Mouse (Mus musculus) kidney, embryonic 16.5 days (tissue): Measurements from ENCODE around the gene Lyplal1. TPM values are rescaled to one million over a fixed set of nuclear protein-coding genes. Genes with fewer than 3 reads are reported as not detected.

Experiments
- ATAC-seq: fragments of 200-750 bp; cut with Nextera tagmentation; 2 replicates; pipeline ENCODE4 v1.8.0; 2017; ENCODE audit warnings: moderate TSS enrichment; ENCODE audit not compliant: low FRiP score, low TSS enrichment
- H3K27ac ChIP-seq: fragments of 300-500 bp; sonication (generic); 2 replicates; pipeline ENCODE4 v1.5.1; 2014; ENCODE audit warnings: low read length
- H3K27me3 ChIP-seq: fragments of 300-500 bp; sonication (generic); 2 replicates; pipeline ENCODE4 v1.6.1; 2014; ENCODE audit warnings: low read length, control low read depth, mixed read lengths; ENCODE audit not compliant: insufficient read depth
- H3K36me3 ChIP-seq: fragments of 300-500 bp; sonication (generic); 2 replicates; pipeline ENCODE4 v1.6.1; 2014; ENCODE audit warnings: low read length, control low read depth, mixed read lengths; ENCODE audit not compliant: insufficient read depth
- H3K4me1 ChIP-seq: fragments of 300-500 bp; sonication (generic); 2 replicates; pipeline ENCODE4 v1.6.1; 2014; ENCODE audit warnings: low read length, control low read depth, mixed read lengths; ENCODE audit not compliant: insufficient read depth
- H3K4me2 ChIP-seq: fragments of 300-500 bp; sonication (generic); replicated peaks from 2 replicates; pipeline ENCODE4 v1.6.1; 2014; ENCODE audit warnings: low read depth, low read length
- H3K4me3 ChIP-seq: fragments of 300-500 bp; sonication (generic); 2 replicates; pipeline ENCODE4 v1.5.1; 2014; ENCODE audit warnings: mild to moderate bottlenecking, low read length
- H3K9ac ChIP-seq: fragments of 300-500 bp; sonication (generic); replicated peaks from 2 replicates; pipeline ENCODE4 v1.6.1; 2014; ENCODE audit warnings: low read length
- H3K9me3 ChIP-seq: fragments of 300-500 bp; sonication (generic); 2 replicates; pipeline ENCODE4 v1.6.1; 2016; ENCODE audit warnings: low read length, control low read depth
- WGBS: fragments of 180-500 bp; shearing (Covaris S2); extraction: QIAGEN DNeasy Blood & Tissue Kit; methylation state at CpG from one replicate; pipeline ENCODE4 v1.1.7; 2014; 5-methylcytosine and 5-hydroxymethylcytosine counted together
- polyA plus RNA-seq: library from polyadenylated mRNA; unstranded; fragments of >200 nt; fragmentation: Nextera tagmentation; extraction: Ambion mirVana; gene quantifications from 2 replicates; pipeline ENCODE4 v1.2.1, GENCODE M21; 2015

The Lyplal1 gene
- polyA plus RNA-seq, 1 experiment from 2014 or later: 27.0 TPM

GRCm38 (mm10) chr1:186043709-186044452, 73.2 kb downstream of the Lyplal1 start:
- Histone ChIP-seq H3K4me2 (no peak overlapping the region), H3K9ac (no peak overlapping the region), H3K4me3 (no peak overlapping the region), H3K4me1 (peaks cover 14% of the 10 kb centered on the region), H3K27ac (no peak overlapping the region), H3K36me3 (no peaks in the 10 kb centered on the region), H3K9me3 (no peaks in the 10 kb centered on the region), H3K27me3 (no peaks in the 10 kb centered on the region)
- 41% methylated on average over 11 of the region's 11 CpGs for WGBS
- ATAC-seq: peak; percentile 57; the same call in 1 of the 2 replicates

- no peak overlapping the region for H3K4me3 ChIP-seq
- H3K9me3 ChIP-seq: no peaks in the 10 kb centered on the region
- H3K9ac ChIP-seq: no peak overlapping the region
- peak; percentile 57 for ATAC-seq
- no peaks in the 10 kb centered on the region for H3K27me3 ChIP-seq
- no peaks in the 10 kb centered on the region for H3K36me3 ChIP-seq
- 31% methylated on average over 1 of the region's 1 CpGs for WGBS
- peaks cover 14% of the 10 kb centered on the region for H3K4me1 ChIP-seq
- H3K4me2 ChIP-seq: no peak overlapping the region
- peak overlapping the region; percentile 7; the same call in 1 of the 2 replicates for H3K27ac ChIP-seq
These were observed 75.3 kb downstream of the Lyplal1 start for GRCm38 (mm10) chr1:186041841-186042240.
